Mouse (Mus musculus): ENCODE measurements around the gene Litaf. TPM values are rescaled to one million over a fixed set of nuclear protein-coding genes. Genes with fewer than 3 reads are reported as not detected.

Gene Litaf
- polyA plus RNA-seq, 1 experiment from 2014 or later, result 137 TPM

DNA sequence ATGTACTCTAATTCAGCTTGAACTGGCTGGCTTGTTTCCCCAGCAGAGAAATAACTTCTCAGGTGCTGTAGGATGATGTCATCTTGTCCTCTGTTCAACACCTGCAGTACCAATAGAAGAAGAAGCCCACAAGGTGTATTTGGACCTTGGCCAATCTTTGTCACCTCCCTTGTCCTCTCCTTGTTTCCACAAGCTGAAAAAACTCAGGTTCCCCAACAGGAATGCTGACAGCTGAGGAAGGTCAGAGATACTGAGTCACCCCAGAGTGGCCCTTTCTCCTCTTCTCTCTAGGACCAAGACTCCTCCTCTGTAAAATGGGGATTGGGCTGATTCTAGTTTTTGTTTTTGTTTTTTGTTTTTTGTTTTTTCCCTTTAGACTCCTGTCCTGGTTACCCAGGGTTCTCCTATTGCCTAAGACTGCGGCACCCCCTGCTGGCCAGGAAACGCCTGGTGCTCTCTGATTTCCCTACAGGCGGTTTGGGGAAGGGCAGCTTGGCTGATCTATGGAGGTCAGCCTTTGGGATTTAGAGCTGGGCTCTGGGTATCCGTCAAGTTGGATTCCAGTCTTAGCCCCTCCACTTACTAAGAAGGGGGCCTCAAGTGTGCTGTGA is 31.7 kb downstream of the Litaf start:
- 3% methylated on average over 4 of the region's 4 CpGs for whole genome bisulfite sequencing
- ATAC-seq (replicated peaks; ENCODE audit: low FRiP score, low read depth) (peak; percentile 41; the same call in 1 of the 2 replicates), DNase-seq (ENCODE audit: low spot score) (peak; percentile 94)
- no peak overlapping the region for H3K4me3 ChIP-seq (replicated peaks; ENCODE audit: low read depth, low read length)
- peak; percentile 100 for TF ChIP-seq CTCF (IDR thresholded peaks at IDR 0.05; ENCODE audit: low read depth)
- no peak overlapping the region for H3K27ac ChIP-seq
- no peak overlapping the region for H3K4me2 ChIP-seq (ENCODE audit: low read length)
- no peaks in the 10 kb centered on the region for H3K4me1 ChIP-seq (replicated peaks; ENCODE audit: insufficient read depth, low read length)
- no peaks in the 10 kb centered on the region for H3K36me3 ChIP-seq (ENCODE audit: insufficient read depth, low read length)
- H3K9me3 ChIP-seq (replicated peaks; ENCODE audit: low read length), result no peaks in the 10 kb centered on the region
- H3K9ac ChIP-seq (ENCODE audit: low read depth, low read length), result no peak overlapping the region
- H3K27me3 ChIP-seq (ENCODE audit: insufficient read depth, low read length), result no peaks in the 10 kb centered on the region

DNA sequence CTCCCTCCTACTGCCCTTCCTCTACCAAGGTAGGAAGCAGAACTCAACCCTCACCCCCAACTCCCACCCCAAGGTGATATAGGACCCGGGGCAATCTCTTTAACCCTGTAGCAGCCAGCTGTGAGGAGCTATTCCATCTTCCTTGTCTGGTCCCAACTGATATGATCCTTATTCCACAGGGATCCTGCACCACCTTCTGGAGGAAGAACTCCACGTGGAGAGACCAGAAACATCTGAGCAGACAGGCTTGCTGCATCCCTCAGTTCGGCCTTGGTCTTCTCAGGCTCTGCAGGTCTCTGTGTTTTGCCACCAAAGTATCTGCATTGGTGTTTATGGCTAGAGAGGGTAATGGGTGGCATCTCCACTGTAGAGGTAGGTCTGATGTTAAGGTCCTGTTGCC is 34.6 kb downstream of the Litaf start:
- TF ChIP-seq CTCF (IDR thresholded peaks at IDR 0.05; ENCODE audit: low read depth), result peak; percentile 57; the same call in 1 of the 2 replicates
- Histone ChIP-seq H3K36me3 (ENCODE audit: insufficient read depth, low read length) (no peaks in the 10 kb centered on the region), H3K4me2 (ENCODE audit: low read length) (no peak overlapping the region), H3K9ac (ENCODE audit: low read depth, low read length) (no peak overlapping the region), H3K27ac (no peak overlapping the region), H3K4me3 (replicated peaks; ENCODE audit: low read depth, low read length) (no peak overlapping the region), H3K27me3 (ENCODE audit: insufficient read depth, low read length) (no peaks in the 10 kb centered on the region), H3K4me1 (replicated peaks; ENCODE audit: insufficient read depth, low read length) (no peaks in the 10 kb centered on the region), H3K9me3 (replicated peaks; ENCODE audit: low read length) (no peaks in the 10 kb centered on the region)
- no peak for ATAC-seq (replicated peaks; ENCODE audit: low FRiP score, low read depth)
- 42% methylated on average over 3 of the region's 3 CpGs for WGBS
- DNase-seq (ENCODE audit: low spot score), result no peak

DNA sequence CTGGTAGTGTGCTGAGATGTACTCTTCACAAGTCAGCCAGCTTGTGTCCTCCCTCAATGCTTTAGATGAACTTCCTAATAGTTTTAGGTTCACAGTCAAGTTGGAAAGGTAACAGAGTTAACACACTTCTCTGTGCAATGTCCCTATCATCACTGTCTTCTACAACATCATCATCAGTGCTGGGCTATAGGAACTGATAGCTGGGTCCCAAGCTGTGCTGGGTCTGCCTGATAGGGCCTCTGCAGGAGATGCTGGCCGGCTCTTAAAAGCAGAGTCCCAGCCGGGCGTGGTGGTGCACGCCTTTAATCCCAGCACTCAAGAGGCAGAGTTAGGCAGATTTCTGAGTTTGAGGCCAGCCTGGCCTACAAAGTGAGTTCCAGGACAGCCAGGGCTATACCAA is 35.1 kb downstream of the Litaf start:
- no peak for ATAC-seq (replicated peaks; ENCODE audit: low FRiP score, low read depth)
- no peak for TF ChIP-seq CTCF (IDR thresholded peaks at IDR 0.05; ENCODE audit: low read depth)
- no peaks in the 10 kb centered on the region for H3K9me3 ChIP-seq (replicated peaks; ENCODE audit: low read length)
- no peak overlapping the region for H3K9ac ChIP-seq (ENCODE audit: low read depth, low read length)
- DNase-seq (ENCODE audit: low spot score), result no peak
- H3K36me3 ChIP-seq (ENCODE audit: insufficient read depth, low read length), result no peaks in the 10 kb centered on the region
- H3K4me2 ChIP-seq (ENCODE audit: low read length), result no peak overlapping the region
- no peaks in the 10 kb centered on the region for H3K27me3 ChIP-seq (ENCODE audit: insufficient read depth, low read length)
- H3K4me1 ChIP-seq (replicated peaks; ENCODE audit: insufficient read depth, low read length), result no peaks in the 10 kb centered on the region
- no peak overlapping the region for H3K27ac ChIP-seq
- no peak overlapping the region for H3K4me3 ChIP-seq (replicated peaks; ENCODE audit: low read depth, low read length)
- WGBS, result 87% methylated on average over 4 of the region's 4 CpGs

DNA sequence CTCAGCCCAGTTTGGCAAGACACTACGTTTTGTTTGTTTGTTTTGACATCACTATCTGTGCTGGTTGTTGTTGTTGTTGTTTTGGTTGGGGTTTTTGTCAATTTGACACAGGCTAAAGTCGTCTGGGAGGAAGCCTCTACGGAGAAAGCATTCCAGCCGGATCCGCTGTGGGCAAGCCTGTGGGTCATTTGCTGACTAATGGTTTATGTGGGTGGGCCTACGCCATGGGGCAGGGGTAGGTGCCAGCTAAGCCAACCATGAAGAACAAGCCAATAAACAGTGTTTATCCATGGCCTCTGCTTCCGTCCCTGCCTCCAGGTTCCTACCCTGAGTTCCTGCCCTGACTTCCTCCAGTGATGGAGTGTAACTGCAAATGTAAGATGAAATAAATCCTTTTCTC is 37.8 kb downstream of the Litaf start:
- TF ChIP-seq CTCF (IDR thresholded peaks at IDR 0.05; ENCODE audit: low read depth), result no peak
- no peaks in the 10 kb centered on the region for H3K9me3 ChIP-seq (replicated peaks; ENCODE audit: low read length)
- no peak overlapping the region for H3K27ac ChIP-seq
- no peak overlapping the region for H3K4me3 ChIP-seq (replicated peaks; ENCODE audit: low read depth, low read length)
- H3K36me3 ChIP-seq (ENCODE audit: insufficient read depth, low read length), result no peaks in the 10 kb centered on the region
- DNase-seq (ENCODE audit: low spot score), result no peak
- H3K4me1 ChIP-seq (replicated peaks; ENCODE audit: insufficient read depth, low read length), result no peaks in the 10 kb centered on the region
- ATAC-seq (replicated peaks; ENCODE audit: low FRiP score, low read depth), result no peak
- H3K9ac ChIP-seq (ENCODE audit: low read depth, low read length), result no peak overlapping the region
- H3K27me3 ChIP-seq (ENCODE audit: insufficient read depth, low read length), result no peaks in the 10 kb centered on the region
- no peak overlapping the region for H3K4me2 ChIP-seq (ENCODE audit: low read length)
- 51% methylated on average over 7 of the region's 7 CpGs for WGBS

DNA sequence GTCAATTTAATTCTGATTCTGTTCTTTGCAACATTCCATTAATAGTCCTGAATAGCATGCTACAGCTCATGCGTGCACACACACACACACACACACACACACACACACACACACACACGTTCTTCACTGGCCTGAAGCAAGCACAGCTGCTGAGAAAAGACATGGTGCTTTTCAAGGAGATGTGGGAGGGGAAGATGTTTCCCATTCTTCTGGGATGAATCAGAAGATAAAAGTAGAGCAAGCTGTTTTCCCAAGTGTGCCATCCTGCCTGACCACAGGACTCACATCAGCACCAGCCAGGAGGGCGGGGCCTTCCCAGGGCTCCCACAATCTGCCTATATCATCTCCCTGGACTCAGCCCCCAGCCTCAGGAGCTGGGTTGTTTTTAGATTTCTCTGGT is 41.1 kb downstream of the Litaf start:
- Histone ChIP-seq H3K9me3 (replicated peaks; ENCODE audit: low read length) (no peaks in the 10 kb centered on the region), H3K9ac (ENCODE audit: low read depth, low read length) (no peak overlapping the region), H3K4me2 (ENCODE audit: low read length) (no peak overlapping the region), H3K36me3 (ENCODE audit: insufficient read depth, low read length) (no peaks in the 10 kb centered on the region), H3K4me1 (replicated peaks; ENCODE audit: insufficient read depth, low read length) (no peaks in the 10 kb centered on the region), H3K27ac (0 out of 2 replicates have a peak overlapping the region, but pooled peaks have one; percentile 14), H3K4me3 (replicated peaks; ENCODE audit: low read depth, low read length) (no peak overlapping the region), H3K27me3 (ENCODE audit: insufficient read depth, low read length) (no peaks in the 10 kb centered on the region)
- 70% methylated on average over 3 of the region's 3 CpGs for WGBS
- no peak for TF ChIP-seq CTCF (IDR thresholded peaks at IDR 0.05; ENCODE audit: low read depth)
- ATAC-seq (replicated peaks; ENCODE audit: low FRiP score, low read depth) (peak; percentile 33; the same call in 1 of the 2 replicates), DNase-seq (ENCODE audit: low spot score) (peak; percentile 42)

DNA sequence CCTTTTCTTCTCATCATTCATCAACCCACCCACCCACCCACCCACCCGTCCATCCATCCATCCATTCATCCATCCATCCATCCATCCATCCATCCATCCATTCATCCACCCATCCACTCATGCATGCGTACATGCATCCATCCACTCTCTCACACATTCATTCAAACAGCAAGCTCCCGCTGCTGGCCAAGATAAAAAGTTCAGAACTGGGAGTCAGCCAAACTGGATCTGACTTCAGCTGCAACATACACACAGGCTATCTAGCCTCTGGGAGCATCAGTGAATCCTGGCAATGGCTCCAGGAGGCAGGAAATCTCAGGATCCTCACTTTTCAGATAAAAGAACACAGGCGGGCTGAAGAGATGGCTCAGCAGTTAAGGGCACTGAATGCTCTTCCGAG is 42.3 kb downstream of the Litaf start:
- WGBS, result 85% methylated on average over 5 of the region's 5 CpGs
- TF ChIP-seq CTCF (IDR thresholded peaks at IDR 0.05; ENCODE audit: low read depth), result no peak

DNA sequence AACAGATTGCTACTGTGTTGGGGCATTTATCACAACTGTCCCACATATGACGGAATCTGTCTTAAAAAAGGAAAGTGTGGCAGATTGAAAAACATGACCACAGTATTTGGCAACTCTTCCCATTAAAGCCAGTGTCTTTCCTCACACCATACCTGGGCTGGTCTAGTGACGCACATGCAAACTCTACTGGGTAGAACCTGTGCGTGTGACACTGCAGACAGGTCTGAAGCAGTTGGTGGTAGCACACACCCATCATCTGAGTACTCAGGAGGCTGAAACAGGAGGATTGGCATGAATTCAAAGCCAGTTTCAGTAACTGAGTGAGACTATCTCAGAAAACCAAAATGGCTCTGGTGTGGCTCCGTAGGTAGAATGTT is 43.9 kb downstream of the Litaf start:
- Histone ChIP-seq H3K9ac (ENCODE audit: low read depth, low read length) (no peak overlapping the region), H3K36me3 (ENCODE audit: insufficient read depth, low read length) (no peaks in the 10 kb centered on the region), H3K4me2 (ENCODE audit: low read length) (no peak overlapping the region), H3K27ac (no peak overlapping the region), H3K4me3 (replicated peaks; ENCODE audit: low read depth, low read length) (no peak overlapping the region), H3K4me1 (replicated peaks; ENCODE audit: insufficient read depth, low read length) (no peaks in the 10 kb centered on the region; the same call in 1 of the 2 replicates), H3K27me3 (ENCODE audit: insufficient read depth, low read length) (no peaks in the 10 kb centered on the region), H3K9me3 (replicated peaks; ENCODE audit: low read length) (no peaks in the 10 kb centered on the region)
- ATAC-seq (replicated peaks; ENCODE audit: low FRiP score, low read depth) (no peak), DNase-seq (ENCODE audit: low spot score) (no peak)
- no peak for TF ChIP-seq CTCF (IDR thresholded peaks at IDR 0.05; ENCODE audit: low read depth)
- 84% methylated on average over 4 of the region's 4 CpGs for WGBS

More for the DNA sequence above, 42.3 kb downstream of the Litaf start:
- Histone ChIP-seq H3K4me2 (ENCODE audit: low read length) (no peak overlapping the region), H3K4me3 (replicated peaks; ENCODE audit: low read depth, low read length) (no peak overlapping the region), H3K9ac (ENCODE audit: low read depth, low read length) (no peak overlapping the region), H3K36me3 (ENCODE audit: insufficient read depth, low read length) (no peaks in the 10 kb centered on the region), H3K27ac (no peak overlapping the region), H3K27me3 (ENCODE audit: insufficient read depth, low read length) (no peaks in the 10 kb centered on the region), H3K4me1 (replicated peaks; ENCODE audit: insufficient read depth, low read length) (no peaks in the 10 kb centered on the region), H3K9me3 (replicated peaks; ENCODE audit: low read length) (no peaks in the 10 kb centered on the region)
- no peak for DNase-seq (ENCODE audit: low spot score)
- no peak for ATAC-seq (replicated peaks; ENCODE audit: low FRiP score, low read depth)
